Mouse (Mus musculus) midbrain, embryonic 10.5 days (tissue): ENCODE measurements around the gene Btd. TPM values are rescaled to one million over a fixed set of nuclear protein-coding genes. Genes with fewer than 3 reads are reported as not detected.

ENCODE experiments used
- DNase-seq: peaks from one replicate; pipeline ENCODE4 v3.0.0-alpha.2; 2017; ENCODE audit warnings: low spot score
- H3K27ac ChIP-seq: fragments of 300-500 bp; sonication (generic); replicated peaks from 2 replicates; pipeline ENCODE4 v1.5.1; 2016; ENCODE audit warnings: mild to moderate bottlenecking
- H3K27me3 ChIP-seq: fragments of 300-500 bp; sonication (generic); 2 replicates; pipeline ENCODE4 v1.6.1; 2016; ENCODE audit warnings: low read depth, mild to moderate bottlenecking; ENCODE audit not compliant: poor library complexity, severe bottlenecking
- H3K36me3 ChIP-seq: fragments of 300-500 bp; sonication (generic); 2 replicates; pipeline ENCODE4 v1.6.1; 2016; ENCODE audit warnings: mild to moderate bottlenecking, moderate library complexity
- H3K4me1 ChIP-seq: fragments of 300-500 bp; sonication (generic); 2 replicates; pipeline ENCODE4 v1.6.1; 2016
- H3K4me3 ChIP-seq: fragments of 300-500 bp; sonication (generic); 2 replicates; pipeline ENCODE4 v1.5.1; 2016; ENCODE audit warnings: mild to moderate bottlenecking, moderate library complexity
- H3K9me3 ChIP-seq: fragments of 300-500 bp; sonication (generic); replicated peaks from 2 replicates; pipeline ENCODE4 v1.6.1; 2016; ENCODE audit warnings: mild to moderate bottlenecking
- WGBS: fragments of 180-500 bp; shearing (Covaris S2); methylation state at CpG from one replicate; pipeline ENCODE4 v1.1.7; 2016; 5-methylcytosine and 5-hydroxymethylcytosine counted together
- polyA plus RNA-seq: library from polyadenylated mRNA; unstranded; fragments of >200 nt; fragmentation: Nextera tagmentation; extraction: Ambion mirVana; gene quantifications from 2 replicates; pipeline ENCODE4 v1.2.1, GENCODE M21; 2016

Btd gene
- polyA plus RNA-seq, 1 experiment from 2014 or later = 15.5 TPM

GRCm38 (mm10) chr14:31652106-31652505 is 11.3 kb downstream of the Btd start:
- DNase-seq = no peak
- no peak overlapping the region for H3K27ac ChIP-seq
- peaks cover 4% of the 10 kb centered on the region; the same call in 1 of the 2 replicates for H3K4me1 ChIP-seq
- H3K36me3 ChIP-seq = peaks cover 2% of the 10 kb centered on the region; the same call in 1 of the 2 replicates
- no peak overlapping the region for H3K4me3 ChIP-seq
- 89% methylated on average over 5 of the region's 5 CpGs for WGBS
- H3K9me3 ChIP-seq = no peaks in the 10 kb centered on the region; the same call in 1 of the 2 replicates
- no peaks in the 10 kb centered on the region for H3K27me3 ChIP-seq

- H3K4me3 ChIP-seq = no peak overlapping the region
- H3K9me3 ChIP-seq = no peaks in the 10 kb centered on the region; the same call in 1 of the 2 replicates
- no peak overlapping the region for H3K27ac ChIP-seq
- H3K27me3 ChIP-seq = no peaks in the 10 kb centered on the region
- peaks cover 4% of the 10 kb centered on the region; the same call in 1 of the 2 replicates for H3K4me1 ChIP-seq
- 95% methylated on average over 1 of the region's 1 CpGs for WGBS
- H3K36me3 ChIP-seq = peaks cover 2% of the 10 kb centered on the region; the same call in 1 of the 2 replicates
- DNase-seq = no peak
Measured at GRCm38 (mm10) chr14:31652624-31653023, 11.8 kb downstream of the Btd start.

GRCm38 (mm10) chr14:31653101-31653875 is 12.5 kb downstream of the Btd start:
- no peak overlapping the region for H3K4me3 ChIP-seq
- DNase-seq = no peak
- no peaks in the 10 kb centered on the region for H3K27me3 ChIP-seq
- peaks cover 4% of the 10 kb centered on the region; the same call in 1 of the 2 replicates for H3K4me1 ChIP-seq
- no peak overlapping the region for H3K27ac ChIP-seq
- WGBS = 85% methylated on average over 14 of the region's 14 CpGs
- peaks cover 2% of the 10 kb centered on the region; the same call in 1 of the 2 replicates for H3K36me3 ChIP-seq
- no peaks in the 10 kb centered on the region; the same call in 1 of the 2 replicates for H3K9me3 ChIP-seq

GRCm38 (mm10) chr14:31654816-31655215 is 14.0 kb downstream of the Btd start:
- no peak overlapping the region for H3K27ac ChIP-seq
- no peak overlapping the region for H3K4me3 ChIP-seq
- 82% methylated on average over 5 of the region's 5 CpGs for WGBS
- no peak for DNase-seq
- peaks cover 4% of the 10 kb centered on the region; the same call in 1 of the 2 replicates for H3K4me1 ChIP-seq
- no peaks in the 10 kb centered on the region for H3K27me3 ChIP-seq
- H3K36me3 ChIP-seq = peaks cover 2% of the 10 kb centered on the region; the same call in 1 of the 2 replicates
- no peaks in the 10 kb centered on the region; the same call in 1 of the 2 replicates for H3K9me3 ChIP-seq

- Histone ChIP-seq H3K36me3 (peaks cover under 1% of the 10 kb centered on the region; the same call in 1 of the 2 replicates), H3K27me3 (no peaks in the 10 kb centered on the region), H3K4me3 (no peak overlapping the region), H3K27ac (no peak overlapping the region; the same call in 1 of the 2 replicates), H3K9me3 (no peaks in the 10 kb centered on the region; the same call in 1 of the 2 replicates), H3K4me1 (peaks cover 5% of the 10 kb centered on the region; the same call in 1 of the 2 replicates)
- no peak for DNase-seq
- 79% methylated on average over 14 of the region's 14 CpGs for WGBS
Measured at GRCm38 (mm10) chr14:31655406-31655805, 14.6 kb downstream of the Btd start.

- DNase-seq = no peak
- Histone ChIP-seq H3K27me3 (no peaks in the 10 kb centered on the region), H3K27ac (no peak overlapping the region), H3K9me3 (no peaks in the 10 kb centered on the region), H3K4me1 (peaks cover 12% of the 10 kb centered on the region), H3K4me3 (no peak overlapping the region), H3K36me3 (no peaks in the 10 kb centered on the region)
- WGBS = 81% methylated on average over 7 of the region's 7 CpGs
Measured at GRCm38 (mm10) chr14:31656386-31656785, 15.6 kb downstream of the Btd start.

GRCm38 (mm10) chr14:31656857-31657645 is 16.2 kb downstream of the Btd start:
- peak; percentile 64 for DNase-seq
- no peaks in the 10 kb centered on the region for H3K27me3 ChIP-seq
- H3K4me3 ChIP-seq = no peak overlapping the region
- no peak overlapping the region for H3K27ac ChIP-seq
- H3K9me3 ChIP-seq = no peaks in the 10 kb centered on the region
- WGBS = 50% methylated on average over 5 of the region's 5 CpGs
- no peaks in the 10 kb centered on the region for H3K36me3 ChIP-seq
- peaks cover 18% of the 10 kb centered on the region for H3K4me1 ChIP-seq

GRCm38 (mm10) chr14:31658126-31658680 is 17.4 kb downstream of the Btd start:
- Histone ChIP-seq H3K36me3 (no peaks in the 10 kb centered on the region), H3K4me3 (no peak overlapping the region), H3K27ac (no peak overlapping the region), H3K4me1 (peaks cover 26% of the 10 kb centered on the region), H3K9me3 (no peaks in the 10 kb centered on the region), H3K27me3 (no peaks in the 10 kb centered on the region)
- WGBS = 91% methylated on average over 8 of the region's 8 CpGs
- DNase-seq = no peak

GRCm38 (mm10) chr14:31659501-31660181 is 18.8 kb downstream of the Btd start:
- WGBS = 83% methylated on average over 10 of the region's 10 CpGs
- H3K4me3 ChIP-seq = no peak overlapping the region
- no peaks in the 10 kb centered on the region for H3K27me3 ChIP-seq
- H3K27ac ChIP-seq = no peak overlapping the region
- peaks cover 38% of the 10 kb centered on the region for H3K4me1 ChIP-seq
- H3K9me3 ChIP-seq = no peaks in the 10 kb centered on the region
- DNase-seq = no peak
- H3K36me3 ChIP-seq = no peaks in the 10 kb centered on the region

- Histone ChIP-seq H3K36me3 (no peaks in the 10 kb centered on the region), H3K27ac (no peak overlapping the region), H3K27me3 (no peaks in the 10 kb centered on the region), H3K4me3 (no peak overlapping the region), H3K9me3 (no peaks in the 10 kb centered on the region), H3K4me1 (peaks cover 45% of the 10 kb centered on the region)
- DNase-seq = no peak
- whole genome bisulfite sequencing = 81% methylated on average over 7 of the region's 7 CpGs
Measured at GRCm38 (mm10) chr14:31660312-31661093, 19.7 kb downstream of the Btd start.

- Histone ChIP-seq H3K36me3 (peaks cover 2% of the 10 kb centered on the region), H3K4me1 (peaks cover 45% of the 10 kb centered on the region), H3K27ac (peak overlapping the region; percentile 90), H3K27me3 (no peaks in the 10 kb centered on the region), H3K9me3 (no peaks in the 10 kb centered on the region), H3K4me3 (peak overlapping the region; percentile 54)
- DNase-seq = peak; percentile 79
- 14% methylated on average over 44 of the region's 44 CpGs for WGBS
Measured at GRCm38 (mm10) chr14:31661671-31662554, 21.1 kb downstream of the Btd start.
